28 mouse cellular contexts compared by ENCODE assay signal in the genomic region with DNA sequence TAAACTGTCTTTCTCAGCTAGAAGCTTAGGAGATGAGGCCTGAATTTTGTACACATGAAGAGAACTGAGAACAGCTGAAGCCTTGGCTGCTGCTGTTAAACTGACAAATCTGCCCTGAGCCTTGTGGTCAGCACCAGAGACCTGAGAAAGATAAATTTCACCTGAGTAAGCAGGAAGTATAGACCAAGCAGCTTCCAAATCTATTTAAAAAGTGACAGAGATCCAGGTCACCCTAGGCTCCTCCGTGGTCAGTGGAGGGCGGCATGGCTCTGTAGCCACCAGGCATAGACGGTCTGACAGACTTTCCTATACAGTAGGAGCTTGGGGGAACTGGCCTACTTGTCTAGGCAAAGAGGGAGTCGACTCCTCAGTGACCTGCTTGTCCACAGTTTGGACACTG. TPM values are rescaled to one million over a fixed set of nuclear protein-coding genes. Genes with fewer than 3 reads are reported as not detected.
A peak's percentile ranks its signal among the peaks of the same experiment; 100 is the strongest.
DNase-seq lines count a peak whose midpoint lies in the region; ATAC-seq and TF ChIP-seq lines count a peak whose summit lies in the region.
"Had no signal": no experiment of that assay in that cellular context is flagged by ENCODE, and none has a peak within 500 bp of the region (broad histone marks: within the 10 kb centered on the region; RNA-seq: fewer than 3 reads in every experiment).

No protein-coding gene starts in this region.

- H3K4me2 ChIP-seq in stomach, postnatal 0 days (replicated peaks; ENCODE audit: low read depth), result no peak overlapping the region
- H3K4me2 ChIP-seq: embryonic facial prominence, embryonic 12.5 days; forebrain, embryonic 12.5 days had no signal

- 0 out of 2 replicates have a peak, but pooled peaks have one; percentile 14 for TF ChIP-seq CTCF in stomach, postnatal 0 days (IDR thresholded peaks at IDR 0.05; ENCODE audit: low read depth)
- no peak for TF ChIP-seq CTCF in lung, adult 2 months (IDR thresholded peaks at IDR 0.05; ENCODE audit: insufficient read depth, low read length)
- no peak for TF ChIP-seq CTCF in kidney, adult 2 months (conservative IDR thresholded peaks at IDR 0.05; ENCODE audit: insufficient read depth, insufficient read length, low read depth, low read length)

- H3K4me3 ChIP-seq in stomach, postnatal 0 days (ENCODE audit: low read depth, low read length), result no peak overlapping the region
- H3K4me3 ChIP-seq in lung, adult 2 months (replicated peaks; ENCODE audit: extremely low read depth, low read depth, low read length), result no peak overlapping the region
- no peak overlapping the region for H3K4me3 ChIP-seq in kidney, adult 2 months (ENCODE audit: insufficient read depth, low read depth, low read length)
- H3K4me3 ChIP-seq: embryonic facial prominence, embryonic 10.5 days; embryonic facial prominence, embryonic 12.5 days; forebrain, embryonic 12.5 days had no signal

- ATAC-seq in stomach, postnatal 0 days (ENCODE audit: low FRiP score, low TSS enrichment), result no peak
- ATAC-seq: CD4-positive, CD25-positive, alpha-beta regulatory T cell, adult 4 months; forebrain, embryonic 14.5 days; forebrain, embryonic 16.5 days; Patski had no signal

- TF ChIP-seq POLR2A in lung, adult 2 months (IDR thresholded peaks at IDR 0.05; ENCODE audit: borderline replicate concordance, extremely low read depth, low read depth, low read length), result no peak
- TF ChIP-seq POLR2A in kidney, adult 2 months (IDR thresholded peaks at IDR 0.05; ENCODE audit: low read depth, low read length), result no peak

- no peaks in the 10 kb centered on the region for H3K4me1 ChIP-seq in stomach, postnatal 0 days (replicated peaks; ENCODE audit: control insufficient read depth, insufficient read depth)
- no peaks in the 10 kb centered on the region for H3K4me1 ChIP-seq in lung, adult 2 months (ENCODE audit: control insufficient read depth, insufficient read depth, low read length)
- H3K4me1 ChIP-seq in kidney, adult 2 months (ENCODE audit: control insufficient read depth, insufficient read depth, low read length), result peaks cover 3% of the 10 kb centered on the region; the same call in 1 of the 2 replicates
- H3K4me1 ChIP-seq: embryonic facial prominence, embryonic 10.5 days; embryonic facial prominence, embryonic 12.5 days; forebrain, embryonic 12.5 days had no signal

- TF ChIP-seq EP300 in stomach, postnatal 0 days (optimal IDR thresholded peaks at IDR 0.05), result no peak

- no peaks in the 10 kb centered on the region for H3K27me3 ChIP-seq in stomach, postnatal 0 days (ENCODE audit: control insufficient read depth, insufficient read depth, low read length)
- no peaks in the 10 kb centered on the region for H3K27me3 ChIP-seq in kidney, adult 2 months (replicated peaks; ENCODE audit: control insufficient read depth, insufficient read depth, low read length)
- H3K27me3 ChIP-seq: CH12.LX; embryonic facial prominence, embryonic 12.5 days; forebrain, embryonic 12.5 days; Patski had no signal

- WGBS in stomach, postnatal 0 days, result 78% methylated on average over 4 of the region's 4 CpGs
- WGBS in lung, adult 2 months, result 83% methylated on average over 4 of the region's 4 CpGs
- 79% methylated on average over 4 of the region's 4 CpGs for WGBS in kidney, adult 2 months

- H3K9me3 ChIP-seq in stomach, postnatal 0 days (ENCODE audit: control insufficient read depth, low read length), result no peaks in the 10 kb centered on the region
- H3K9me3 ChIP-seq: embryonic facial prominence, embryonic 10.5 days; embryonic facial prominence, embryonic 12.5 days; forebrain, embryonic 12.5 days; G1E had no signal

- H3K36me3 ChIP-seq in stomach, postnatal 0 days (ENCODE audit: control insufficient read depth, insufficient read depth, low read length), result peaks cover 36% of the 10 kb centered on the region
- peaks cover 4% of the 10 kb centered on the region; the same call in 1 of the 2 replicates for H3K36me3 ChIP-seq in kidney, adult 2 months (ENCODE audit: control insufficient read depth, insufficient read depth, low read length)

- no peak overlapping the region for H3K9ac ChIP-seq in stomach, postnatal 0 days (ENCODE audit: low read length)
- H3K9ac ChIP-seq: embryonic facial prominence, embryonic 12.5 days; forebrain, embryonic 12.5 days had no signal

- peak; percentile 60 for DNase-seq in gastrocnemius, adult 18-20 months (ENCODE audit: low spot score)
- no peak for DNase-seq in gastrocnemius, postnatal 10 days
- DNase-seq in gastrocnemius, adult 8-10 months (ENCODE audit: low spot score in 2 of 2), result peak; percentile 29 to 55
- DNase-seq in gastrocnemius, postnatal 25 days, result peak; percentile 44
- DNase-seq in stomach, postnatal 0 days (ENCODE audit: low spot score), result no peak
- no peak for DNase-seq in lung, adult 2 months
- DNase-seq in layer of hippocampus, postnatal 10 days (ENCODE audit: low spot score in 2 of 2), result no peak
- DNase-seq in kidney, adult 2 months, result no peak
- DNase-seq: adrenal gland, adult 8-10 months; adrenal gland, postnatal 14 days; adrenal gland, postnatal 36 days; B cell, adult 2 months; cerebellum, adult 11-12 months; cerebellum, adult 2 months; cerebellum, adult 9-10 months; cerebellum, postnatal 10 days; cerebellum, postnatal 25 days had no signal

- no peak overlapping the region for H3K27ac ChIP-seq in stomach, postnatal 0 days (replicated peaks)
- no peak overlapping the region for H3K27ac ChIP-seq in kidney, adult 2 months (ENCODE audit: insufficient read depth, low read depth, low read length)
- H3K27ac ChIP-seq: embryonic facial prominence, embryonic 10.5 days; embryonic facial prominence, embryonic 12.5 days; forebrain, embryonic 12.5 days had no signal

RNA-seq across cellular contexts. Expression of a gene that starts 5.8 kb away (rescaled TPM):
- 1 to 10 TPM in 1 of 2 experiments, under 1 TPM in 1; 0.85 to 1.4 TPM for total RNA-seq in gastrocnemius, adult 18-20 months (2021)
- under 1 TPM; 0.59 to 0.72 TPM for total RNA-seq in gastrocnemius, postnatal 10 days (2021)
- 1 to 10 TPM in 2 of 4 experiments, under 1 TPM in 2; 0.53 to 1.3 (median 0.97) TPM for total RNA-seq in gastrocnemius, adult 8-10 months (2022)
- under 1 TPM; 0.40 to 0.46 TPM for total RNA-seq in gastrocnemius, postnatal 25 days (2021)
- polyA plus RNA-seq in stomach, postnatal 0 days (2015; fragmentation: Nextera tagmentation; extraction: Ambion mirVana), result 0.17 and 0.21 TPM in 2 replicates
- polyA plus RNA-seq in lung, adult 2 months (2012; rRNA removed), result 0.58 and 0.66 TPM in 2 replicates
- total RNA-seq in layer of hippocampus, postnatal 10 days (2021), result 1 to 10 TPM; 1.9 to 2.5 TPM
- 0.22 and 0.50 TPM in 2 replicates for polyA plus RNA-seq in kidney, adult 2 months (2012; rRNA removed)

RNA-seq across cellular contexts. Expression of a gene that starts 39.2 kb away (rescaled TPM):
- total RNA-seq in gastrocnemius, adult 18-20 months (2021), result 10 to 100 TPM; 81.6 to 89.2 TPM
- 10 to 100 TPM; 63.4 to 71.6 TPM for total RNA-seq in gastrocnemius, postnatal 10 days (2021)
- 10 to 100 TPM; 72.7 to 90.9 (median 87.3) TPM for total RNA-seq in gastrocnemius, adult 8-10 months (2022)
- total RNA-seq in gastrocnemius, postnatal 25 days (2021), result 10 to 100 TPM; 61.7 to 64.9 TPM
- 56.8 and 59.6 TPM in 2 replicates for polyA plus RNA-seq in stomach, postnatal 0 days (2015; fragmentation: Nextera tagmentation; extraction: Ambion mirVana)
- 59.4 and 75.6 TPM in 2 replicates for polyA plus RNA-seq in lung, adult 2 months (2012; rRNA removed)
- total RNA-seq in layer of hippocampus, postnatal 10 days (2021), result 100 to 1,000 TPM; 121 to 132 TPM
- polyA plus RNA-seq in kidney, adult 2 months (2012; rRNA removed), result 68.6 and 74.1 TPM in 2 replicates

RNA-seq across cellular contexts. Expression of a gene that starts 41.5 kb away (rescaled TPM):
- not detected for total RNA-seq in gastrocnemius, adult 18-20 months (2021)
- under 1 TPM; 0.14 TPM for total RNA-seq in gastrocnemius, postnatal 10 days (2021)
- not detected for total RNA-seq in gastrocnemius, adult 8-10 months (2022)
- not detected for total RNA-seq in gastrocnemius, postnatal 25 days (2021)
- 0.39 and 0.41 TPM in 2 replicates for polyA plus RNA-seq in stomach, postnatal 0 days (2015; fragmentation: Nextera tagmentation; extraction: Ambion mirVana)
- polyA plus RNA-seq in lung, adult 2 months (2012; rRNA removed), result not detected in 2 replicates
- under 1 TPM; 0.11 to 0.23 TPM for total RNA-seq in layer of hippocampus, postnatal 10 days (2021)
- not detected in 2 replicates for polyA plus RNA-seq in kidney, adult 2 months (2012; rRNA removed)
- total RNA-seq: adrenal gland, postnatal 14 days; adrenal gland, postnatal 36 days had no signal
- polyA plus RNA-seq: G1E, Patski had no signal

RNA-seq across cellular contexts. Expression of a gene that starts 48.1 kb away (rescaled TPM):
- 10 to 100 TPM; 63.2 to 67.5 TPM for total RNA-seq in gastrocnemius, adult 18-20 months (2021)
- total RNA-seq in gastrocnemius, postnatal 10 days (2021), result 100 to 1,000 TPM in 1 of 2 experiments, 10 to 100 TPM in 1; 97.1 to 117 TPM
- 10 to 100 TPM; 66.3 to 72.7 (median 68.8) TPM for total RNA-seq in gastrocnemius, adult 8-10 months (2022)
- total RNA-seq in gastrocnemius, postnatal 25 days (2021), result 10 to 100 TPM; 74.4 to 92.9 TPM
- polyA plus RNA-seq in stomach, postnatal 0 days (2015; fragmentation: Nextera tagmentation; extraction: Ambion mirVana), result 1,072 and 1,116 TPM in 2 replicates
- polyA plus RNA-seq in lung, adult 2 months (2012; rRNA removed), result 1,012 and 1,202 TPM in 2 replicates
- 10 to 100 TPM; 63.6 to 67.8 TPM for total RNA-seq in layer of hippocampus, postnatal 10 days (2021)
- polyA plus RNA-seq in kidney, adult 2 months (2012; rRNA removed), result 5,487 and 5,501 TPM in 2 replicates

RNA-seq across cellular contexts. Expression of a gene that starts 49.5 kb away (rescaled TPM):
- total RNA-seq in gastrocnemius, adult 18-20 months (2021), result not detected
- not detected for total RNA-seq in gastrocnemius, postnatal 10 days (2021)
- not detected for total RNA-seq in gastrocnemius, adult 8-10 months (2022)
- total RNA-seq in gastrocnemius, postnatal 25 days (2021), result not detected
- polyA plus RNA-seq in stomach, postnatal 0 days (2015; fragmentation: Nextera tagmentation; extraction: Ambion mirVana), result not detected in 2 replicates
- polyA plus RNA-seq in lung, adult 2 months (2012; rRNA removed), result not detected in 2 replicates
- not detected for total RNA-seq in layer of hippocampus, postnatal 10 days (2021)
- polyA plus RNA-seq in kidney, adult 2 months (2012; rRNA removed), result not detected in 2 replicates
- total RNA-seq: adrenal gland, adult 8-10 months; adrenal gland, postnatal 14 days; adrenal gland, postnatal 36 days; CH12.LX had no signal
- polyA plus RNA-seq: CD4-positive, CD25-positive, alpha-beta regulatory T cell, adult 4 months; cerebellum, adult 2 months; cortical plate, adult 2 months; embryonic facial prominence, embryonic 10.5 days; embryonic facial prominence, embryonic 12.5 days; embryonic facial prominence, embryonic 14.5 days; forebrain, embryonic 12.5 days; forebrain, embryonic 14.5 days; forebrain, embryonic 16.5 days; Patski had no signal

Comparison
In these comparisons a context has a peak if more than half of its experiments do, and no peak if none do; other contexts are left out.
1. DNase-seq: peak in gastrocnemius, adult 18-20 months (single experiment), gastrocnemius, adult 8-10 months (2 of 2) and gastrocnemius, postnatal 25 days (single experiment); none in gastrocnemius, postnatal 10 days (single experiment), stomach, postnatal 0 days (single experiment), lung, adult 2 months (single experiment), layer of hippocampus, postnatal 10 days (0 of 2) and kidney, adult 2 months (single experiment).